Mouse (Mus musculus) adrenal gland, postnatal 36 days (tissue): ENCODE measurements at regions not wholly inside any gene's neighbourhood (a gene's known extent, or its start where the extent isn't known, plus 50 kb on each side); places are given as distances from the start of the nearest gene placed in this dataset.

Experiments used
- DNase-seq, 2 experiments: peaks; one replicate each; pipeline ENCODE4 v3.0.0; 2021; ENCODE audit warnings: mixed read lengths in 1 of 2

DNA sequence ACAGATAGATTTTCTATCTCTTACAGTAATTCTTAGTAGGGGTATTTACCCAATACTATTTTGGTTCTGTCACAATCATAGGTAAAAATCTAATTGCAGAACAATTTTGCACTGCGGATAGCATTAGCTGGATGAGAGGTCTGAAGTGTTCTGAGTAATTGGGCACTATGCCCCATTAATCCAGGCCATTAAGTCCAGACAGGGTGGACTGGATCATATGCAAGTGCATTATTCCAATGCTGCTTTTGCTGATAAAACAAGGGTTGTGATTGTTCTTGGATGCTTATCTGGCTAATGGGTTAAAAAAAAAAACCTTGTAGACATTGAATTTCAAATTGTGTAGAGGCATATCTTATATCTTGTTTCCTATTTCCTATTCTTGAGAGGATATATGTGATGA lies 1732.6 kb upstream of the Gm6569 start:
- DNase-seq = no peak

DNA sequence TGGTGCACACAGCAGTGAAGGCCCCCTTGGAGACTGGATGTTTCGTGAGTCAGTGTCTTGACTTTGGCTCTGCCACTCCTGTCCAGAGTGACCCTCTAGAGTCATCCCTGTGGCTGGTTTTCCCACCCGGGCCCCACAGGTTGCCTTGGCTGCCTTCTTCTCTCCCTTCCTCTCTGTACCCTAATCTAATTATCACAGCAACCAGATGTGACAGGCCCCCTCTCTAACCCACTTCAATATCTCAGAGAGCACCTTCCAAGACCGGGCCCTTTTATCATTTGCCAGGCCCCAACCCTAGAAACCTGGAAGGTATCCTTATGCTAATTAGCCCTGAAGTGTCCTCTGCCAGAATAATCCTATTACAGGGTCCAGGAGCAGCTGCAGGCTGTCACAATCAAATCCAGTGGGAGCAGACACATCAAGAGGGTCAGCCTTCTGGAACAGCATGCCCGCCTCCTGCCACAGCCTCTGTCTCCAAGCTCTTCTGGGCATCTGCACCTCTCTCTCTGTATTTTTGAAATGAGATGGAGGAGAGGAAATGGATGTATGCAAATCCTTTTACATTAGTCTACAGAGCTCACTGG lies 1728.4 kb upstream of the Gm6569 start:
- no peak for DNase-seq

DNA sequence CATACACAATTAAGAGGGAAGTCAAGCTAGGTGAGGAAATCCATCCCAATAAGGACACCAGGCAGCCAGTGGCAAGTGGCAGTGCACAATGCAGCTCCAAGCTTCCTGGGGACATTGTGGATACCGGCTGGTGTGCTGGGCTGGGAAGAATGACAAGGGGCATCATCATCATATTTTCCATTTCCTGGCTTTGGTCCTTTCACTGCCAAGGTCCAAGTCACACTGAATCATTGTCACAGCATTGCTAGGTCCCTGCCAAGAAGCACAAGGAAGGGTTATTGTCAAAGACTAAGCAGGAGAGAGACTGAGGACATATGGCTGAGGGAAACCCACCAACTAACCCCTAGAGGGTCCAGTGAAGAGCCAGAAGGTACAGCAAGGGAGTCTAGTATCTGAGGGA lies 1723.8 kb upstream of the Gm6569 start:
- DNase-seq = no peak

DNA sequence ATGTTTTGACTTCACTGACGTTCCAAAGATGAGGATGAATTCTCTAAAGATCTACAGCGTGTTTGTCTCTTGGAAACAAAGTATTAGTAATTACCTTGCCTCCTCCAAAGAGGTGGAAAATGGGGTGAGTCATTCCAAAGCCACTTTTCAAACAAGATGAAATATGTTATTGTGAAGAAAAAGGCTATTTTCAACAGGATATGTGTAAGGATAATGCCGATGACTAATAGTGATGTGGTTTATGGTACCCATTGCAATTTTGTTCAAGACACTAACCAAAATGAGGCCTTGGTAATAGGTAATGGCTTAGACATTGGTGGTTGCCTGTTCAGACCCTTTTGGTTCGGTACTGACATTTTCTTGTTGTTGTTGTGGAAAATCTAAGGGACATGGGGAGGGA lies 1717.6 kb upstream of the Gm6569 start:
- DNase-seq = no peak

DNA sequence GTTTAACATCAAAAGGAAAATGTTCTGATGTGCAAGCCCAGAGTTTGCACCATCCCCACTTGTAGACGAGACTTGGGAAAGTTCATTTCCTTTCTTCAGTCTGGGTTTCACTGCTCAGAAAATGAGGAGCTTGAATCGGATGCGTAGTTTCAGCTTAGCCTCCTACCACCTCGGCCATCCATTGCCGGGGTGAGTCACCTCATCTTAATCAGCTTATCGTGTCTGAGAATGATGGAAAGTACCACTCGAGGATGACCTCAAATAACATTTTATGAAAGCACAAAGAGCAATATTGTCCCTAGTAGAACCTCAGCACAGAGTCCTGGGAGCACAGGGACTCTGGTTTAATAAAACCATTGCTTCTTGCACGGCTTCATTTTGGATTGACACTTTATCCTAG lies 1700.1 kb upstream of the Gm6569 start:
- DNase-seq = no peak

DNA sequence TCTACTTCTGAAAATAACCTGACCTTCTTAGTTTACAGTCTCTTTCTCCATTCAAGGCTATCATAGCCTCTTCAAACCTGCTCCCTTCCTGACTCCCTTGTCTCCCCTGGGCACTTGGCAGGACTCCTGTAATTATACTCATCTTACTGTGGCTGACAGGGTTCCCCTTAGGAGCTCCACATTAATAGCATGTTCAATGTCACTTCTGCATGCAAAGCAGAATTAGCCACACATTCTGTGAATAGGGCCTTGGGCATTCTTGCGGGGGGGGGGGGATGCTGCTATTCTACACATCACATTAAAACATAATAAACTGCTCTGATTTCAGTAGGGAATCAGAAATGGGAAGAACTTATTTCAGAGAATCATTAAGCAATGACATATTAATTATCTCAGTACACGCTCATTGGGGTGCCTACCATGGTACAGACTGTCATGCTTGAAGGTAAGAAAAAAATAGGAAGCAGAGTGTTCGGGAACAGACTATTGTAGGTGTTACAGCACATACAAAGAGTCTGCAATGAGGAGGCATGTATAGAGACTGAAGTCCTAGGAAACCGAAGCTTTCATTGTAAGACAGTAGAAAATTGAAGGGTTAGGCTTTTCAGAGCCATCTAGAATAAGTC lies 1698.3 kb upstream of the Gm6569 start:
- DNase-seq = no peak

DNA sequence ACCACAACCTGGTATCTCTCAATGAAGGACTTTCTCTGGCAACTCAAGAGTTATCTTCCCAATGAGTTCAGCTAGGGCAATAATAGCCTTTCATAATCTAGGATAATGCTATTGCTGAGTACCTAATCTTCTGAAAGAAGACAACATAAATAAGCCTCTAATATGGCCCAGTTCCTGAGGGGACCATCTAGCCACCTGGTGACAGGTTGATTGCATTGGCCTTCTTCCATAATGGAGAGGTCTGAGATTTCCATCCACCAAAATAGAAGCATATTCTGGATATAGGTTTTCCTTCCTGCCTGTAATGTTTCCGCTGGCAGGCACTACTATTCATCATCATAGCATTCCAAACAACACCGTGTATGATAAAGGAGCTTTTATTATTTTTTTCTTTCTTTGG lies 1694.2 kb upstream of the Gm6569 start:
- no peak for DNase-seq

DNA sequence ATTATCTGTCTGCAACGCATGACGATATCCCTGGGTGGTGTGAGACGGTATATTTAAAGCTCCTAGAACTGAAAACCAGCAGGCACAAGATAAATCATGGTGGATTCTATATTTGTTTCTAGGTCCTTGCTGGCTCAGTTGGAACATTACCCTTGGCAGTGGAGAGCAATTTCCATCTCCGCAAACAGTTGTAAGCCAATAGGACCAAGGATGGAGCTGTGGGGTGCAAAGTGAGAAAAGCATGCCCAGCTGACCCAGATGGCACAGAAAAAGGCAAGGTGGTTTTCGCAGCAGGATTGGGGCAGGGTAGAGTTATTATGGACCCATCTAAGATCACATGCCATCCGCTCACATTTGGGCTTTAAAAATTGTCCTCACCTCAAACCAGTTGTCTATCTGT lies 1683.8 kb upstream of the Gm6569 start:
- DNase-seq = no peak

DNA sequence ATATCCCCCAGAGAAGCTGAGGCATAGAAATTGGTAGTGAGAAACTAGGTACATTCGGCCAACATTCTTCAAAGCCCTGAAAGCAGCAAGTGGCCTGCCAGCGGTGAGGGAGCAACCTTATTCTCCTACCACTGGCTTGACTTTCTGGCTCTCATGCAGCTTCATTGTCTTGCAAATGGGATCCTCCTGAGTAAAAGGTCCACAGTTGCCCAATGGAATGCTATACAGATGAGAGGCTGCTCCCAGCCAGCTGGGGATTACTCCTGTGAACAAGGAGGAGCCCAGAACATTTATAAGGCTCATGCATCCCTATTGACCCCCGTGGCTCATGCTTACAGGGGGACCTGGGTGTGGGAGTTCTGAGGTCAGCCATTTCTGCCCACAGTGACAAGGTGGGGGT lies 1675.9 kb upstream of the Gm6569 start:
- DNase-seq = no peak

DNA sequence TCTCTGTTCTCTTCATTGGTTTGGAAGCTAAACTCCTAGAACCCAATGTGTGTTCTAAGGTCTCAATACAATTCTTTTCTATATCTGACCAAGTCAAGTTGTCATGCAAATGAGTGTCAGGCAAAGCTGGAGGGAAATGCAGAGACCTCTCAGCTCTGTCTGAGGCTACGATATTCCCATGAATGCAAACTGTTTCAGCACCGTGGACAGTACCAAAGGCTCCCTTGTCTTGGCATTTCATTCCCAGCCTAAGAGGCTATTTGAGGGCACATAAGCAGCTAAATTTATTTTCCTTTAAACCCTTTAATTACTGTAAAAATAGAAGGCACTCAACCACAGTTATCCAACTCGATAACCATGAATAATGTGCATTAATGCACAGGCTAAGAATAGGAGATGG lies 1633.5 kb upstream of the Gm6569 start:
- peak; percentile 25 to 48 for DNase-seq

DNA sequence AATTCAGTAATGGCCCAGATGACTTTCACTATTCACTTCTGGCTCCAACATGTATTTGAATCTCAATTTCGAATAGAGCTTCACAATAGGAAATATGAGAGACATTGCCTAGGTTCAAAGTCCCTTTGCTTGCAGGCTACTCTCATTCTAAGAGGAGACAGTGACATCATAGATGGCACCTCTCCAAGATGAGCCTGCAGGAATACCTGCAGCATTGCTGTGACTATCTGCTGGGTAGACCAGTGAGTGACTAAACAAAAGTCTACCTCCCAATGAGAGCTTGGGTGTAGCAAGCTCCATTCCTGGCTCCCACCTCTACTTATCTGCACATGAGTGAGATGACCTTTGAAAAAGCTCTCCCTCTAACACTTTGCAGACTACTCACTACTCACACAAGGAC lies 1632.6 kb upstream of the Gm6569 start:
- DNase-seq = no peak

DNA sequence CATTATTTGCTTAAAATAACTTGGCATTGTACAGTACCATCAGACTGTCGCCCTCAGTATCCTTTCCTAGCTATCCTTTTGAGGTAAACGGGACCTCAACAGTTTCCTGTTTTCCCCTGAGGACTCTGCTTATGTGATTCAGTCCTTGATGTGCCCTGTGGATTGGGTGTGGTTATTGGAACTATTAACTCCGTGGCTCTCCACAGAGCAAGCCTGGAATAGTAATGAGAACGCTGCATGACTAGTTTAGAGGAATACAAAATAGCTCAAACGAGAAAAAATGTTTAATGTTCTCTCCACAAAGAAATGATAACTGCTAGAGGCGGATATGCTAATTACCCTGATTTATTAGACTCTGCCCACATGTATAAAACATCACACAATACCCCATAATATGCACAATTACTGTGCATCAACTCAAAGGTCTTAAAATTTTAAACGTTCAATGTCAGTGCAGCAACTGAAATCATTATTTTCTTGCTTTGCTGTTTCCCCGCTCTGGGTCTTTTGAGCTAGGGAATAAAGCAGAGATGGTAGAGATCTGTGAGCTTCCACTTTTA lies 1629.0 kb upstream of the Gm6569 start:
- DNase-seq = no peak

DNA sequence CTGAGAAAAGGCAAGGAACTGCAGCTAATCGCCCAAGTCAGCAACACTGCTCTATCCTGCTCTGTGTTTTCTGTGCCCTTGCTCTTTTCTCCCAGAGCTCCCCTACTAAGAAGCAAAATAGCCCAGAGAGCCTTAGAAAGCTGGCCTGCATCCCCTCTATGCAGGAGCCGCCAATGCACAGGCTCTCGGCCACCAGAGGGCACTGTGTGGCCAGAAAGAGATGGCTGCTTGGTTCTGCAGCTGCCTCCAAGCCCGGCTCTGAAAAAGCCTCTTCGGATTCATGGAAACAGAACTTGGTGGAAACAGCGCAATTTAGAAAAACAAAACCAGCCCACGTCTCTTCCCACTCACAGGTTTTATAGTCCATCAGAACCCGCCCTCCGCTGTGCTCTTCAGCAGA lies 1628.4 kb upstream of the Gm6569 start:
- peak; percentile 83 to 86 for DNase-seq

DNA sequence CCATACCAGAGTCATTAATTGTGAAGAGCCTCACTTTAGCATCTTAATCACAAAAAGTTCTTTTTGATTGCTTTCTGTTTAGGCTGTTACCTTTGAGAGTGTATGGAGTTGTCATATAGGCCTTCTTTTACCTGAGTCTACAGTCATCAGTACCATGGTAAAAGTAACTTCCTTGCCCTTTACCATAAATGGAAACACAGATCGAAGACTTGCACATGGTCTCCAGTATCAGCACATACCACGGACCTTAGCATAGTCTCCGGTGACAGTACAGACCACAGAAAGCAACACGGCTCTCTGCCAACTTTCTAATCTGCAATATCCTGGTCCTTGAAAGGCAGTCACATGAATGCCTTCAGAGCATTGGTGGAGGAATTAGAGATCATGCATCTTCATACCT lies 1626.8 kb upstream of the Gm6569 start:
- no peak for DNase-seq

DNA sequence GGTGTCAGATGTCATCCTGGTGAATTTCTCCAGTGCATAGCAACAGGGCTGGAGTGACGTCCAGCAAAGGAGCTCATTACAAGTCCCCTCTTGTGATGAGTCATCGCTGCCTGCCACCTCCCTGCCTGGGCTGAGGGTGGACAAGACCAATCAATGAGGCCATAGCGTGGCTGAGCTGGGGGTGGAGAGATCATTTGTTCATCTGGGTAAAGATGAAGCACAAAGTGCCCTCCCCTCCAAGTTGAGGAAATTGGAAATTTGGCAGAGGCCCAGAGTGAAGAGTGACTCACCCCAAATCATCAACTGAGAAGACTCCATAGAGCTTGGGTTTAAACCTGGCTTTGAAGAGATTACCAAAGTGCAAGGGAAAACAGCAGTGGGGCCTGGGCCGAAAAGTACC lies 1626.3 kb upstream of the Gm6569 start:
- DNase-seq = peak; percentile 22 to 31

DNA sequence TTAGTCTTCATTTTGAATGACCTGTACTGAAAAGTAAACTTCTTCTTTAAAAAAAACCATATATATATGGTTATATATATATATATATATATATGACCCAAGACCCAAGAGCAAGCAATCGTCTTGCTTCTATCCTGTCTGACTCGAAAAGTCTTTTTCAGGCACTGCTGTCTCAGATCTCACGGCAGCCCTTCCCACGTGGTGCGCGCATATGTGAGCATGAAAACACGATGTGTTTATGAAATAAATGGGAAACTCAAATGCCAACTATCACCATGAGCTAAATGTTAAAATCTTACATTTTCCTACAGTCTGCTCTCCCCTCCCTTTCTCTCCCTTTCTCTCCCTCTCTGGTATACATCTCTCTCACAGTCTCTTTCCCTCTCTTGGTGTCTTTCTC lies 1625.4 kb upstream of the Gm6569 start:
- no peak for DNase-seq

DNA sequence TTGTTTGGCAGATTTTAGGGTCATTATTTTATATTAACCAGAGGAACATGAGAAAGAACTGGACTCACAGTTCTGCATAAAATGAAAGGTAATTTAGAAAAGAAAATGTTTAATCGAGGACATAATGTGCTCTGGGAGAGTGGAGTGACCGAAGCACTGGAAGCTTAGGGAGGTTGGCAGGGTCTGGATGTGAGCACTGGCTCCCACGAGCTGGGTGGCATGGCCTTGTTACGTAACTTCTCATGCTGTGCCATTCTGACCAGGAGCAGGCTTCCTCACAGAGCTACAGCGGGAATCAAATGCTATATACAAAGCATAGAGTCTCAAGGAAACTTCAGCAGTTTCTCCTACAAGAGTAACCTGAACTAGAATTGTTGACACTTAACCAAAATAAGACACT lies 1616.6 kb upstream of the Gm6569 start:
- DNase-seq = peak; percentile 22

DNA sequence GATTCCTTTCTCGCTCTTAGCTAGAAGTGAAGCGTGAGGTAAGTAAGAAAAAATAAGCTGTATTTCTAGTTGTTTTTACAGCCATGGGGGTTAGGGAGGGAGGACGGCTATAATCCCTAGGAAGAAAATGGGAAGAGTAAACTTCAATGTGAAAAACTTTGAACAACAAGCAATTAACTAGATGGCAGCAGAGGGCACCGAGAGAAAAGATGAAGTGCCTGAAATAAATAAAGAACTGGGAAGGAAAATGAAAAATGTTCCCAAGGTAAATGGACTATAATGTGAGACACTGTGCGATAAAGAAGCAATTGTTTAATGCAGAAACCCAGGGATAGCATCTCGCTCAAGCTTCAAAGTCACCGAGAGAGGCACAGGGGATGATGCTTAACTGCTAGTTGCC lies 1614.4 kb upstream of the Gm6569 start:
- DNase-seq = no peak

DNA sequence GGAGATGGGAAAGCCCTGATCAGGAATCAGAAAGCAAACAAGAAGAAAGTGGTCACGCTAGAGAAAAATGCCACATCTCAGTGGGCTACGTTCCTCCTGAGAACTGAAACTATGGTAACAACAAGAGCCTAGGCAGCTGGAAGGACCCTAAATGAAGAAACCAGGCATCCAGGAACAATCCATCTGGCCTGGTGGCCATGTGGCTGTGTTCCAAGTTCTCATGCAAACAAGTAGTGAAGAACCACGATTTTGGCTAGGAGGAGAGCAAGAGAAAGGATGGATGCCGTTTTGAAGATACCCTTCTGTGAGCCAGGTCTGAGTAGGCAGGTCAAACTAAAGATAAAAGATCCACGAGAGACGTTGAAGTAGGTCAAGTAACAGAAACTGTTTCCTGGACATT lies 1613.6 kb upstream of the Gm6569 start:
- no peak for DNase-seq

DNA sequence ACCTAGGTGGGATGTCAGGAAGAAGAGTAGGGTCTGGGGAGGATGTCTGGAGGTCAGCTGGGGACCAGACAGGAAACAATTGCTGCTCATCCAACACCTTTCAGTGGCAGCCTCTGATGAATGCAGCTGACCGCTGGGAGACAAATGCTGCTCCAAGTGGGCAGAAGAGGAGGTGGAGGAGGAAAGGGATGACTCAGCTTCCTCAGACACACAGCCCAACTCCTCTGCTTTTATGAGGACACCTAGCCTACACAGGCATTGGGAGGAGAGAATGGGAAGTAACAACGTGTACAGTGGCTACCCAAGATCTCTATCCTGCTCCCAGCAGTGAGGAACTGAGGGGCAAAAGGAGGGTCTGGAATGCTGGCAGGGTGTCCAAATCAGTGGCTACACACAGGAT lies 1602.0 kb upstream of the Gm6569 start:
- DNase-seq = no peak

DNA sequence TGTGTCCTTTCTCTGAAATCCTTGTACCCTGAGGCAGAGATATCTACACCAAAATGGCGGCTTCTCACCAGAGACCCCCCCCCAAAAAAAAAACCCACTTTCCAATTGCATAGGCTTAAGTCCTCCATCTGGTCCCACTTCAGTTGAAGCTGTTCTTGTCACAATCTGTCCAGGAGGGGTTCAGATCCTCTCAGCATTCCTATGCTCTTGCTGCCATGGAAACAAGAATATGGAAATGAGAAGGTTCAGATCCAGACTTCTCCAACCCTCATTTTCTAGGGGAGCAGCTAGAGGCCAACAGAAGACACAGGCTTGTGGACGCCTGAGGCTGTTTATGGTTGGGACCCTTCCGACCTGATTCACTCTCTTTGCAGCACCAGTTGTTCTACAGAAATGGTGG lies 1569.7 kb upstream of the Gm6569 start:
- DNase-seq = no peak

DNA sequence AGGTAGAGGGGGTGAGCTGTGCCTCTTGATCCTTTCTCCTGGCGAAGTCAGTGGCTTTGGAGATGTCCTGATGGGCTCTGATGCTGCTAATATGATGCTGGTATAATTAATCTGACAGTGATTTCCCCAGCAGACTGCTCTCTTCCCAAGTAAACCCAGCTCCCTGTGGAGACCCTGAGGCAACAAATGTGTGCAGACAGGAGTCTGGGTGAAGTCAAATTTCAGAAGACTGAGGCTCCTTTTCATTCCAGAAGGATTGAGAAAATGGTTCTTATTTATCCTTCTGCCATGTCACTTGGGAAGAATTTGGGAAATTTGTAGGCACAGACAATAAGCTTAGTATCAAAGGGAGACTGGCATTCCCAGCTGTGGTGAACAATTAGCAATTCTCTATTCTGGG lies 1550.5 kb upstream of the Gm6569 start:
- no peak for DNase-seq

DNA sequence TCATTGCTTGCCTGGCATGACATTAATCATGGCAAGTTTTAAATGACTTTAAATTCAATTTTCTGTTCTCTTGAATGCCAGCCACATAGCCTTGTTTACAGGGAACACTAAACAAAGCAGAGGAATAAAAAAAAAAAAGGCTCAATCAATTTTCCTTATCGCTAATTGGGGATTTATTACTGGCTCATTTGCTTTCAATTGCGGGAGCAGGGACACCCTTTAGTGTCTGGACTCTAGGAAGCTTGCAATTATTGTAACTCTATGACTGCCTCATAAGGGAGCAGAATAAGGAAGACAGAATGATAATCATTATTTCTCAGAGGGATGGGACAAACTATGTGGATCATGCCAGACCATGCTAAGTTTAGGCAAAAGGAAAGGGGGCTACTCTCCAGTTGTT lies 1537.7 kb upstream of the Gm6569 start:
- no peak for DNase-seq

DNA sequence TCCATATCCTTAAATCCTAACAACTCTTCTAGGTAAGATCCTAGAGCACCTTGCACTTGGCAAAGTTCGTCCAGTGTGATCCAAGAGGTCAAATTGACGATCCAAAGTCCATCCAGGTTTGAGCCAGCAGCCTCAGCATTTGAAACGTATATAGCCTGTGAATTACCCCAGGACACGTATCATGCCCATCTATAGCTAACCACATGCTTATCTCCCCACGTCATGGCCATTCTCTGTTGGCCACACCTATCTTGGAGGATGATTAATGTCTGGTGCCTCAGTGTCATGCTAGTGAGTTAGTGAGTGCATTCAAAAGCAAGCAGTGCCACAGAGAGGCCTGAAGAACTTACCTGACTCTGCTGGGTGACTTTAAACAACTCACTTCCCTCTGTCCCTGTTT lies 1521.9 kb upstream of the Gm6569 start:
- DNase-seq = no peak

DNA sequence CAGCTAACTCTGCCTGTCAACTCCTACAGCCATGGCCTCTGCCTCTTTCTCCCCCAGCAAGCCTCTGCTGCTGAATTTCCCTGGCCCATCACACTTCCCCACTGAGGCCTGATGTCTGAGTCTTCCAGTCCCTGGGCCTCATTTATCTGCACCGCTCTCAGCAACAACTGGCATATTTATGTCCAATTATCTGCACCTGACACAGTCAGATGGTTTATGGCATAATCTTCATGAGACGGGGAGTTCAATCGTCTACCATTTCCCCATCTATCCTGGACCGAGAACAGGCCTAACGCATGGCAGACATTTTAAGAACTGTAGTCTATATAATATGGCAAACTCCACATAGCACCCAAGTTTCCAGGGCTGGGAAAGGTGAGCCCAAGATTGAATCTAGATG lies 1512.8 kb upstream of the Gm6569 start:
- no peak for DNase-seq
